Mouse (Mus musculus): ENCODE measurements around the gene Tmem221. TPM values are rescaled to one million over a fixed set of nuclear protein-coding genes. Genes with fewer than 3 reads are reported as not detected.

The Tmem221 gene
- polyA plus RNA-seq, 1 experiment from 2014 or later: 0.54 TPM

DNA sequence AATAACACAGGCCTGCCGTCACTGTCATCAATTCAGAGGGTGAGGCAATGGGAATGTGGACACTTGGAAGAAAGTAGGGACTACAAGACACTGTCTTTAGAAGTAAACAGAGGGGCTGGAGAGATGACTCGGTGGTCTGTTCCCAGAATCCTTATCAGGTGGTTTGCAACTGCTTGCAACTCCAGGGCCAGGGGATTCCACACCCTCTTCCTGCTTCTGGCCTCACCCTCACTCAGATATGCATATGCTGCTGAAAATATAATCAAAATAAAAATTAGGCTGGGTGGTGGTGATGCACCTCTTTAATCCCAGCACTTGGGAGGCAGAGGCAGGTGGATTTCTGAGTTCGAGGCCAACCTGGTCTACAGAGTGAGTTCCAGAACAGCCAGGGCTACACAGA lies 1.4 kb upstream of the Tmem221 start:
- peaks cover 25% of the 10 kb centered on the region for H3K4me1 ChIP-seq
- H3K36me3 ChIP-seq (replicated peaks): no peaks in the 10 kb centered on the region
- peaks cover 99% of the 10 kb centered on the region for H3K27me3 ChIP-seq (replicated peaks; ENCODE audit: low read depth, poor library complexity, severe bottlenecking)
- 73% methylated on average over 3 of the region's 3 CpGs for WGBS
- peaks cover 8% of the 10 kb centered on the region for H3K9me3 ChIP-seq
- no peak for DNase-seq (ENCODE audit: low spot score)
- H3K27ac ChIP-seq (replicated peaks): no peak overlapping the region
- no peak overlapping the region for H3K4me3 ChIP-seq

DNA sequence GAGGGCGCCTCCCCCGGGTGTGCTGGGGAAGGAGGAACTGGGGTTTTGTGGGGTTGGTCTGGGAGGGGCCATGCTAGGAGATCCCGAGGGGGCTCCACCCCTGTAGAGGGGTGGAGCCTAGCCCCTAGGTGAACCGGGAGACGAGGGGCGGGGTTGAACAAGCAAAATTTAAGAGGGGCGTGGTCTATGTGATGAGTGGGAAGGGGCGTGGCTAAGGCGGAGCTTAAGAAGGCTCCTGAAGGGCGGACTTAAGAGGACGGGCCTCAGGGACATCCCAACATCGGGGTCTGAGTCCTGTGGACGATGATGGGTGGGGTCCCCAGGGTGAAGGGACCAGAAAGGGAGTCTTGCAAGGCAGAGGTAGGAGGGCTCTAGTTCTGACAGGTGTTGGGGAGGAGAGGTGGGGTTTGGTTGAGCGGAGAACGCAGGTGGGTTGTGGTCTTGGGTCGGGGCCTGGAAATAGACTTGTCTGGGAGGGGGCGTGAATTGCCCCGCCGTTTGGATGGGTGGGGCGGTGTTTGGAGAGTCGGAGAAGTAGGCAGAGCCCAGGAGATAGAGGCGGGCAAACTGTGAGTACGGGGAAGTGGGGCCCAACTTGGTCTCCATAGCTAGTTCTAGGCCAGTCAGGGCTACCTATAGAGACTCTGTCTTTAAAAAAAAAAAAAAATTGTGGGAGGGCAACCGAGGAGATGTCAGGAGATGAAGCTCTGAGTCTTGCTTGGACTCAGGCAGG lies 453 bp upstream of the Tmem221 start:
- DNase-seq (ENCODE audit: low spot score): peak; percentile 77
- peak overlapping the region; percentile 58 for H3K4me3 ChIP-seq
- no peak overlapping the region; the same call in 1 of the 2 replicates for H3K27ac ChIP-seq (replicated peaks)
- H3K27me3 ChIP-seq (replicated peaks; ENCODE audit: low read depth, poor library complexity, severe bottlenecking): peaks cover 95% of the 10 kb centered on the region
- H3K9me3 ChIP-seq: peaks cover 4% of the 10 kb centered on the region
- WGBS: 2% methylated on average over 24 of the region's 24 CpGs
- peaks cover 25% of the 10 kb centered on the region for H3K4me1 ChIP-seq
- no peaks in the 10 kb centered on the region for H3K36me3 ChIP-seq (replicated peaks)

DNA sequence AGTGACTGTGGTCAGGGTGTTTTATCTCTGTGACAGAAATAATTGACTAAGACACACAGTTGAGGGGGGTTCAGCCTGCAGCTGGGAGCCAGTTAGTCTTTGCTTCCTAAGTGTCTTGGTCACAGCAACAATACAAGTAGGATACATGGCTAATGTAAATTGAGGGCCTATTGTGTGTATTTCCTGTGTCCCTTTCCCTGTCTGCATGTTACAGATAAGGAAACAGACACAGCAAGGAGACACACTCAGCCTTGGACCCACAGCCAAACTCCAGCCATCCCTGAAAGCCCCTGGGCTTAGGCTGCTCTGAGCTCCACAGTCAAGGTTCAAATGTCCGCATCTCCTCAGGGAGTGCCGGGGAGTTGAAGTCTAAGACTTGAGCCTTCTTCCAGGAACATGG lies 4.0 kb downstream of the Tmem221 start:
- H3K27me3 ChIP-seq (replicated peaks; ENCODE audit: low read depth, poor library complexity, severe bottlenecking): peaks cover 51% of the 10 kb centered on the region

GRCm38 (mm10) chr8:71554001-71554400 lies 4.7 kb downstream of the Tmem221 start:
- no peak for DNase-seq (ENCODE audit: low spot score)
- Histone ChIP-seq H3K36me3 (replicated peaks) (no peaks in the 10 kb centered on the region; the same call in 1 of the 2 replicates), H3K4me3 (no peak overlapping the region), H3K4me1 (peaks cover 28% of the 10 kb centered on the region), H3K27me3 (replicated peaks; ENCODE audit: low read depth, poor library complexity, severe bottlenecking) (peaks cover 44% of the 10 kb centered on the region), H3K9me3 (no peaks in the 10 kb centered on the region), H3K27ac (replicated peaks) (no peak overlapping the region)
- WGBS: 77% methylated on average over 6 of the region's 6 CpGs

More for the DNA sequence above, 4.0 kb downstream of the Tmem221 start:
- H3K4me3 ChIP-seq: no peak overlapping the region
- no peaks in the 10 kb centered on the region for H3K9me3 ChIP-seq
- no peak for DNase-seq (ENCODE audit: low spot score)
- WGBS: 77% methylated on average over 2 of the region's 2 CpGs
- H3K4me1 ChIP-seq: peaks cover 31% of the 10 kb centered on the region
- H3K36me3 ChIP-seq (replicated peaks): no peaks in the 10 kb centered on the region
- no peak overlapping the region for H3K27ac ChIP-seq (replicated peaks)

DNA sequence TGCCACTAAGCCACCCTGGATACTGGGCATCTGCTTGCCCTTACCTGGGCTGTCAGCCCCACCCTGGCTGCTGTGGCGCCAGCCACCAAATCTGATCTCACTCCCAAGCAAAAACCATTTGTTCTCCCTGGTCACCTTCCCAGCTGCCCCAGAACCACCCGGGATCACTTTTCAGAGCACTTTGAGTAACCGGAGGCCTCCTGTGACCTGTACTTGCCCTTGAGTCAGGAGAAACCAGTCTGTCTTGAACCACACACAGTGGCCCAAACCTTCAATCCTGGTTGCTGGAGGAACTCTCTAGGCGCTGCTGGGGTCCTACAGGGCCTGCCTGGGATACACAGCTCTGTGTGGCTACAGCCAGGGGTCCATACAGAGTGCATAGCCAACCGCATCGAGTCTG lies 5.9 kb downstream of the Tmem221 start:
- no peaks in the 10 kb centered on the region for H3K9me3 ChIP-seq
- DNase-seq (ENCODE audit: low spot score): peak; percentile 37

GRCm38 (mm10) chr8:71550754-71551153 lies 7.9 kb downstream of the Tmem221 start:
- H3K27ac ChIP-seq (replicated peaks): no peak overlapping the region
- peaks cover 17% of the 10 kb centered on the region for H3K4me1 ChIP-seq
- DNase-seq (ENCODE audit: low spot score): no peak
- peaks cover 29% of the 10 kb centered on the region for H3K36me3 ChIP-seq (replicated peaks)
- 77% methylated on average over 7 of the region's 7 CpGs for WGBS
- no peak overlapping the region for H3K4me3 ChIP-seq
- no peaks in the 10 kb centered on the region for H3K9me3 ChIP-seq
- peaks cover 12% of the 10 kb centered on the region for H3K27me3 ChIP-seq (replicated peaks; ENCODE audit: low read depth, poor library complexity, severe bottlenecking)

More for the DNA sequence above, 5.9 kb downstream of the Tmem221 start:
- H3K4me3 ChIP-seq: no peak overlapping the region
- no peak overlapping the region for H3K27ac ChIP-seq (replicated peaks)
- peaks cover 32% of the 10 kb centered on the region for H3K27me3 ChIP-seq (replicated peaks; ENCODE audit: low read depth, poor library complexity, severe bottlenecking)
- WGBS: 53% methylated on average over 6 of the region's 6 CpGs
- peaks cover 17% of the 10 kb centered on the region for H3K4me1 ChIP-seq
- peaks cover 10% of the 10 kb centered on the region for H3K36me3 ChIP-seq (replicated peaks)

DNA sequence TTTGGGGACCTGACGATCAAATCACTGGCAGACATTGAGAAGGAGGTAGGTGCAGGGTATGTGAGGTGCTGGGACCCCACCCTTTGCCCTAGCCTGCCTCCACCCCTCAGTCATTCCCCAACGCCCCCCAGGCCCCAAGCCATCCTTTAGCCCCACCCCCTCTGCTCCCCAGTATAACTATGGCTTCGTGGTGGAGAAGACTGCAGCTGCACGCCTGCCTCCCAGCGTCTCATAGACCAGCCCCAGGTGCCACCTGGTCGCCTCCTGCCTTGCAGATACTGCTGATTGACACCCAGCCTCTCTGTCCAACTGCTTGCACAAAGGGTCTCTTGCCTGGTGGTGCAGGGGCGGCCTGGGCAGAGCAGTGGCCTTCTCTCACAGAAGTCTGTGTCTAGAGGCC lies 11.1 kb downstream of the Tmem221 start:
- no peak overlapping the region for H3K4me3 ChIP-seq
- 89% methylated on average over 7 of the region's 7 CpGs for WGBS
- no peaks in the 10 kb centered on the region for H3K9me3 ChIP-seq
- peaks cover 37% of the 10 kb centered on the region for H3K36me3 ChIP-seq (replicated peaks)
- no peaks in the 10 kb centered on the region for H3K27me3 ChIP-seq (replicated peaks; ENCODE audit: low read depth, poor library complexity, severe bottlenecking)
- DNase-seq (ENCODE audit: low spot score): no peak
- peaks cover 18% of the 10 kb centered on the region for H3K4me1 ChIP-seq
- H3K27ac ChIP-seq (replicated peaks): no peak overlapping the region

DNA sequence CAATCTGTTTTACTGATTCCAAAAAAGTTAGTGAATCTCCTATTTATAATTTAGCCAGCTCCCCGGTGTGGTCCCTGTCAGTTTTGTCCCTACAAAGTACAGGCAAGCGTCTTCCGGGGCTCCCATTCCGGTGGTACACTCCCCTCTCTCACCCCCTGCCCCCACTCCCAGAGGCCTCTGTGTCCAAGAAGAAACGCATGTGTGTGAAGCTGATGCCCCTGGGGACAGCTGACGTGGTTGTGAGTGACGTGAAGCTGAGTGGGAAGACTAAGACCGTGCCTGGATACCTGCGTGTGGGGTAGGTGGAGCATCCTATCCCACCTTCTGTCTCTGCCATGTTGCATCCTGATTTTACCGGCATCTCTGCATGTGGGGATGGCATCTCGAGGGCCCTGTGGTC lies 13.6 kb downstream of the Tmem221 start:
- Histone ChIP-seq H3K27me3 (replicated peaks; ENCODE audit: low read depth, poor library complexity, severe bottlenecking) (0 out of 2 replicates have a peak, but pooled peaks cover under 1% of the 10 kb centered on the region), H3K27ac (replicated peaks) (no peak overlapping the region), H3K9me3 (no peaks in the 10 kb centered on the region), H3K36me3 (replicated peaks) (peaks cover 37% of the 10 kb centered on the region), H3K4me3 (no peak overlapping the region), H3K4me1 (peaks cover 13% of the 10 kb centered on the region)
- 93% methylated on average over 11 of the region's 11 CpGs for WGBS
- DNase-seq (ENCODE audit: low spot score): no peak

- H3K36me3 ChIP-seq (replicated peaks): peaks cover 36% of the 10 kb centered on the region
- peak overlapping the region; percentile 84 for H3K4me3 ChIP-seq
- DNase-seq (ENCODE audit: low spot score): no peak
- no peaks in the 10 kb centered on the region for H3K9me3 ChIP-seq
- H3K4me1 ChIP-seq: peaks cover 13% of the 10 kb centered on the region
- WGBS: 88% methylated on average over 9 of the region's 9 CpGs
- peaks cover 8% of the 10 kb centered on the region for H3K27me3 ChIP-seq (replicated peaks; ENCODE audit: low read depth, poor library complexity, severe bottlenecking)
- H3K27ac ChIP-seq (replicated peaks): no peak overlapping the region
Measured at GRCm38 (mm10) chr8:71543755-71544154, 14.9 kb downstream of the Tmem221 start.

DNA sequence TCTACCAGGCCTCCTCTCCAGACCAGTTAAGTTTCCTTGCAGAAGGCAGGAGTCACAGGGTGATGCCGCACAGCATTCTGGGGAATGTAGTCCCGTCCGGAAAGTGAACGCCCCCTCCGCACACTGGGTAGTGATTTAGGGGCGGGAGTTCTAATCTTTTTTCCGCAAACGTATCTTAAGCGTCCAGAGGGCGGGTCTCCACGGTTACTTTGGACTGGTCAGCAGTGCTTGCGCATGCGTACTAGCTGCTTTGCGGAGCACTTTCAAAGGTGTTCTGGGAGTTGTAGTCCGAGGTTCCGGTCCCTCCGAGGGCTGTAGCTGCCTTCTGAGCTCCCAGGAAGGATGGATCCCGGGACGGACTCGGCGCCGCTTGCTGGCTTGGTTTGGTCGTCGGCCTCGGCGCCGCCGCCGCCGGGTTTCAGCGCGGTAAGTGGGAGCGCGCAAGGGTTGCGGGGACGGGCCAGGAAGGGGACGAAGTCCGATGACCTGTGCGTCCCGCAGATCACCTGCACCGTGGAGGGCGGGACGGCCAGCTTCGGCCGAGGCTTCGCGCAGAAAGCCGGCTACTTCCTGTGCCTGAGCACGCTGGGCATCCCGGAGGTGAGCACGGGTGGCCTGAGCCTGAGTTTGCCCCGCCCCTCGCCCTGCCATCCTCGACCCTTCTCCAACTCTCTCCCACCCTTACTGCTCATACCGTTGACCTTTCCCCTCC lies 15.9 kb downstream of the Tmem221 start, which contains the start of gene Mvb12a:
Gene Mvb12a (plus strand): TSS at position 291 of the 712 bp plus-strand sequence.
- peaks cover 17% of the 10 kb centered on the region for H3K27me3 ChIP-seq (replicated peaks; ENCODE audit: low read depth, poor library complexity, severe bottlenecking)
- H3K27ac ChIP-seq (replicated peaks): peak within 1 kb of the TSS; percentile 82
- peak within 1 kb of the TSS; percentile 84 for H3K4me3 ChIP-seq
- peak; percentile 96 for DNase-seq (ENCODE audit: low spot score)
- H3K4me1 ChIP-seq: peaks cover 17% of the 10 kb centered on the region
- H3K9me3 ChIP-seq: no peaks in the 10 kb centered on the region
- WGBS: under 1% methylated on average over 55 of the region's 55 CpGs
- H3K36me3 ChIP-seq (replicated peaks): peaks cover 27% of the 10 kb centered on the region

- 4% methylated on average over 37 of the region's 37 CpGs for WGBS
- Histone ChIP-seq H3K4me3 (peak within 1 kb of the TSS; percentile 58), H3K27ac (replicated peaks) (peak within 1 kb of the TSS; percentile 77), H3K27me3 (replicated peaks; ENCODE audit: low read depth, poor library complexity, severe bottlenecking) (peaks cover 53% of the 10 kb centered on the region), H3K9me3 (no peaks in the 10 kb centered on the region), H3K36me3 (replicated peaks) (no peaks in the 10 kb centered on the region), H3K4me1 (peaks cover 22% of the 10 kb centered on the region)
- peak; percentile 84 for DNase-seq (ENCODE audit: low spot score)
Measured at GRCm38 (mm10) chr8:71537028-71537867, 21.4 kb downstream of the Tmem221 start, which contains the start of gene Bst2. Gene Bst2, minus strand, starts transcription at chr8:71537456.

DNA sequence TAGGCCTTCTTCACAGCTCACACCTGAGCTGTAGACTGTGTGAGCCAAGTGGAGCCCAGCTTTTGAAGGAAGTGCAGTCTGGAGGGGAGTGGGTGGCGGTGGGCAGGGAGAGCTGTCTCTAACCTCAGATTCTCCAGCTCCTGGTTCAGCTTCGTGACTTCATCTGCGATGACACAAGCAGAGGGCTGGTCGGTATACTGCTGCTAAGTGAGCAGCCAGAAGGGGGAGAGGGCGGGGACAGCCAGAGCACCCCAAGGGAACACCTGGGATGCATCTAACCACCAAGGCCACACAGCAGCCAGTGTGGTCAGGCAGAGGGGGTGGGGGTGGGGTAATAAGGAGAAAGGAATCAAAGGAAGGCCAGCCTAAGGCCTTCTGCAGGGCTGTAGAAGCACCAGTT lies 23.0 kb downstream of the Tmem221 start:
- no peak for DNase-seq (ENCODE audit: low spot score)
- Histone ChIP-seq H3K27ac (replicated peaks) (no peak overlapping the region), H3K4me1 (peaks cover 22% of the 10 kb centered on the region), H3K27me3 (replicated peaks; ENCODE audit: low read depth, poor library complexity, severe bottlenecking) (peaks cover 53% of the 10 kb centered on the region), H3K36me3 (replicated peaks) (no peaks in the 10 kb centered on the region), H3K4me3 (no peak overlapping the region), H3K9me3 (no peaks in the 10 kb centered on the region)
- 57% methylated on average over 5 of the region's 5 CpGs for WGBS
